Mouse (Mus musculus) midbrain, embryonic 12.5 days (tissue): Measurements from ENCODE around the gene 5330417C22Rik. TPM values are rescaled to one million over a fixed set of nuclear protein-coding genes. Genes with fewer than 3 reads are reported as not detected.

Source experiments
- ATAC-seq: fragments of 200-750 bp; cut with Nextera tagmentation; 2 replicates; pipeline ENCODE4 v1.8.0; 2017; ENCODE audit warnings: low read depth, moderate TSS enrichment, moderate library complexity; ENCODE audit not compliant: low FRiP score
- H3K27ac ChIP-seq: fragments of 300-500 bp; sonication (generic); replicated peaks from 2 replicates; pipeline ENCODE4 v1.5.1; 2016; ENCODE audit warnings: mild to moderate bottlenecking
- H3K27me3 ChIP-seq: fragments of 300-500 bp; sonication (generic); 2 replicates; pipeline ENCODE4 v1.6.1; 2016; ENCODE audit warnings: mild to moderate bottlenecking
- H3K36me3 ChIP-seq: fragments of 300-500 bp; sonication (generic); 2 replicates; pipeline ENCODE4 v1.6.1; 2016
- H3K4me1 ChIP-seq: fragments of 300-500 bp; sonication (generic); 2 replicates; pipeline ENCODE4 v1.6.1; 2016
- H3K4me2 ChIP-seq: fragments of 300-500 bp; sonication (generic); replicated peaks from 2 replicates; pipeline ENCODE4 v1.6.1; 2016; ENCODE audit warnings: mild to moderate bottlenecking, moderate library complexity
- H3K4me3 ChIP-seq: fragments of 300-500 bp; sonication (generic); 2 replicates; pipeline ENCODE4 v1.5.1; 2016; ENCODE audit warnings: mild to moderate bottlenecking
- H3K9ac ChIP-seq: fragments of 300-500 bp; sonication (generic); replicated peaks from 2 replicates; pipeline ENCODE4 v1.6.1; 2016; ENCODE audit warnings: mild to moderate bottlenecking, moderate library complexity
- H3K9me3 ChIP-seq: fragments of 300-500 bp; sonication (generic); 2 replicates; pipeline ENCODE4 v1.6.1; 2016; ENCODE audit warnings: mild to moderate bottlenecking
- WGBS: fragments of 180-500 bp; shearing (Covaris S2); methylation state at CpG from one replicate; pipeline ENCODE4 v1.1.7; 2016; 5-methylcytosine and 5-hydroxymethylcytosine counted together
- polyA plus RNA-seq: library from polyadenylated mRNA; unstranded; fragments of >200 nt; fragmentation: Nextera tagmentation; extraction: Ambion mirVana; gene quantifications from 2 replicates; pipeline ENCODE4 v1.2.1, GENCODE M21; 2016

Gene 5330417C22Rik
- polyA plus RNA-seq, 1 experiment from 2014 or later = 4.9 TPM

DNA sequence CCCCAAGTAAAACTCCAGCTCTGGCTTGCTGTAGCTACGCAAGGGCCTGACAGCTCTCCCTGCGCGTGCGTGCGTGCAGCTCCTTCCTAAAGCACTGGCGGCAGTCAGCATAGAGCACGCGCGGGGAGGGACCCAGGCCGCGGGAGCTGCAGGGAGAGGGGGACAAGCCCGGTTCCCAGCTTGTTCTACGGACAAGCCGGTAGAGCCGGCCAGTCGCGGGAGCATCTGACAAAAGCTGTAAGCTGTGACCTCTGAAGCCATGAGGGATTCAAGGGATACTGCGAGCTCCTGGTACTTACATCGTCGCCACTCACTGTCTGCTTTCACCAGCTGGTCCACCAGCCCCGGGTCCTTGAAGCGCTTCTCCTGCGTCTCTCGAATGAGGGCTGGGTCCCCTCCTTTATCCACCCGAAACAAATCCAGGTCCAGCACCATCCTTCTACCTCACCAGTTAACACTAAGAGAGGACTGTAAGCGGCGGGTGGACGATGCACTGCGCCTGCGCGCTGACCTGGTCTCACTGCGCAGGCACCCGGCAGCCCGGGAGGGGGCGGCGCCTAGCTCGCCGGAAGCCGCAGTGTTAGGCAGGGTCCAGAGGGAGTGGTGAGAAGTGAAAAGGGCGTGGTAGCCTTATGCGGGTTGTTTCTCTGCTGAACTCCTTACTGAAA lies 91.5 kb downstream of the 5330417C22Rik start, which contains the start of gene Sars:
TSS of gene Sars (minus strand) at position 512 of the 668 bp plus-strand sequence.
- 0% methylated on average over 41 of the region's 41 CpGs for WGBS

DNA sequence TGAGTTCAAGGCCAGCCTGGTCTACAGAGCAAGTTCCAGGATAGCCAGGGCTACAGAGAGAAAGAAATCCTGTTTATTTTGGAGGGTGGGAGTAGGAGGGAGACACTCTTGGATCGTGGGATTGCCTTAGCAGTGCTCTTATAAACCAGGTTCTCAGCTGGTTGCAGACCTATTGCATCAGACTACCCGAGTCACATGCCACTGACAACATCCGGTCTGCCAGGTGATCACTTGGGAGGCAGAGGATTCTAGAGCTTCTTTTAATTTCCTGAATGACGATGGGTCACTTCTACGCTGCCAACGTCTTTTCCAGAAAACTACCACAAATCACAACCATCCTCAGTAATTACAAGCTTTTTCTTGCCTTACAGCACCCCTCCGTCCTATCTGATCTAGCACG lies 92.3 kb downstream of the 5330417C22Rik start:
- H3K4me2 ChIP-seq = peak overlapping the region; percentile 92
- H3K36me3 ChIP-seq = peaks cover 8% of the 10 kb centered on the region; the same call in 1 of the 2 replicates
- H3K27me3 ChIP-seq = no peaks in the 10 kb centered on the region; the same call in 1 of the 2 replicates
- H3K9ac ChIP-seq = peak overlapping the region; percentile 84
- H3K9me3 ChIP-seq = no peaks in the 10 kb centered on the region
- no peak for ATAC-seq
- 26% methylated on average over 8 of the region's 8 CpGs for WGBS
- H3K27ac ChIP-seq = 0 out of 2 replicates have a peak overlapping the region, but pooled peaks have one; percentile 87
- peaks cover 41% of the 10 kb centered on the region for H3K4me1 ChIP-seq
- H3K4me3 ChIP-seq = peak overlapping the region; percentile 84

More for the DNA sequence above, 91.5 kb downstream of the 5330417C22Rik start, which contains the start of gene Sars:
- peak; percentile 98 for ATAC-seq
- H3K27me3 ChIP-seq = no peaks in the 10 kb centered on the region; the same call in 1 of the 2 replicates
- H3K9me3 ChIP-seq = no peaks in the 10 kb centered on the region
- H3K4me1 ChIP-seq = peaks cover 41% of the 10 kb centered on the region
- H3K4me3 ChIP-seq = peak within 1 kb of the TSS; percentile 84
- peaks cover 6% of the 10 kb centered on the region; the same call in 1 of the 2 replicates for H3K36me3 ChIP-seq
- peak within 1 kb of the TSS; percentile 87 for H3K27ac ChIP-seq
- peak within 1 kb of the TSS; percentile 92 for H3K4me2 ChIP-seq
- H3K9ac ChIP-seq = peak within 1 kb of the TSS; percentile 84

DNA sequence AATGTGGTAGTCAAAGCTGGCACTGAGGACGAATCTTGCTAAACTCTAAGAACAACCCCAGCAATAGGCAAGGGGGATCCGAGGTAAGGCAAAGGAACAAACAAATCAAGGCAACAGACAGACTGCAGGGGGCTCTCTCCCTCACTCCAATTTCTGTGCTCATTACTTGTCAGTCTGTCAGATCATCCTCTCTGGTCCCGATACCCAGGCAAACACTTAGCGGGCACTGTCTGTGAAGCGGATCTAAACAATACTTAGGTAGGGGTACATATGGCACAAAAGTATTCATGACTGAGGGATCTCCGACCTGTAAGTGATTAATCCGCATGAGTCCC lies 100.0 kb downstream of the 5330417C22Rik start:
- Histone ChIP-seq H3K27me3 (no peaks in the 10 kb centered on the region), H3K9ac (no peak overlapping the region), H3K36me3 (peaks cover 30% of the 10 kb centered on the region), H3K4me3 (no peak overlapping the region), H3K27ac (peak overlapping the region; percentile 96), H3K4me2 (no peak overlapping the region), H3K9me3 (no peaks in the 10 kb centered on the region), H3K4me1 (peaks cover 62% of the 10 kb centered on the region)
- ATAC-seq = no peak
- WGBS = 66% methylated on average over 7 of the region's 7 CpGs

DNA sequence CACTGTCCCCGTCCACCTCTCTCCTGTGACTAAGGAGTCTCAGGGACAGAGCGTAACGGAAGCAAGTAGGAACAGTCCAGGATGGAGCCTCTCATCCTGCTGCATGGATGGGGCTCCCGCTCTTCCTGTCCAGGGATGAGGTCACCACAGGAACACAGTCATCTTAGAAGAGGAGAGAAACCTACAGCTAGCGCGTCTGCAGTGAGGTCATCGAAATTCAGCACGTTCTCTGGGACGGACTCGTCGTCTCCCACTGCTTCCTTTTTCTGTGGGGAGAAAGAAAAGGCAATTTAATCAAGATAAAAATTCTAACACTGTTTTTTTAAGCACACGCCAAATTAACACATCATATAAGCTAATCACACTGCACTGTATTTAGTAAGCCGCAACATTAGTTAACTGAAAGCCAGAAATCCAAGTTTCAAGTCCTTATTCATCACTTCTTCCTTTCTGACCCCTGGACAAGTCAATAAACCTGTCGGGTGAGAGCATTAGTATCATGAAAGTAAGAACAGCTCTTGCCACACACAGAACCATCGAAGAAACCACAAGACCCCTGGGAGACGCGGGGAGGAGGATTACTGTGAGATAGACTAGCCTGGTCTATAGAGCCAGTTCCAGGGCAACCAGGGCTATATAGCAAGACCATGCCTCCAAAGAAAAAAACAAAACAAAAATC lies 100.5 kb downstream of the 5330417C22Rik start:
- ATAC-seq = no peak
- H3K4me2 ChIP-seq = no peak overlapping the region
- no peaks in the 10 kb centered on the region for H3K9me3 ChIP-seq
- peaks cover 62% of the 10 kb centered on the region for H3K4me1 ChIP-seq
- no peaks in the 10 kb centered on the region for H3K27me3 ChIP-seq
- WGBS = 74% methylated on average over 17 of the region's 17 CpGs
- no peak overlapping the region for H3K4me3 ChIP-seq
- H3K27ac ChIP-seq = peak overlapping the region; percentile 96
- peak overlapping the region; percentile 21; the same call in 1 of the 2 replicates for H3K9ac ChIP-seq
- peaks cover 35% of the 10 kb centered on the region for H3K36me3 ChIP-seq

DNA sequence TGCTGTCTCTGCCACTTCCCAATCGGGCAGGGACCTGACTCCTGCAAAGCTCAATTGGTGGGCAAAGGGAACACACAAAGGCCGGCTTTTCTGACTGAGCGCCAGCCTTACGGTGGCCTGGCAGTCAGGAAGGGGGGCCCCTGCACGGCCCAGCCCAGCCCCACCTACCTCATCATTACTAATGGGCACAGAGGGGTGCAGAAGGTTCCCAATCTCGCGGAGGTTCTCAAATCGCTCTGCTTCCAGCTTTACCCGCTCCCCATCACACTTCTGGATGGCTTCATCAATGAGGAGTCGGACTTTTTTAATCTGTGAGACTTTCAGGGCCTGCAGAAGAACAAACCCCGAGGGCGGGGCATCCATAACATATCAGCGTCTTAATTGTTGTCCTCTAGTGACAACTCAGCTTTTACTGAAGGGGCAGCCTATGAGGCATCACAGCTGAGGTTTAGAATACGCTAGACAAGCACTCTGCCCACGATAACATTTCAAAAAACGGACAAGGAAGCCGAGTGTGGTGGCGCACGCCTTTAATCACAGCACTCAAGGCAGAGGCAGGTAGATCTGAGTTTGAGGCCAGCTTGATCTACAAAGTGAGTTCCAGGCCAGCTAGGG lies 102.3 kb downstream of the 5330417C22Rik start:
- H3K4me1 ChIP-seq = peaks cover 57% of the 10 kb centered on the region
- peak; percentile 87 for ATAC-seq
- H3K4me3 ChIP-seq = no peak overlapping the region
- peak overlapping the region; percentile 34; the same call in 1 of the 2 replicates for H3K9ac ChIP-seq
- peak overlapping the region; percentile 35 for H3K4me2 ChIP-seq
- H3K27ac ChIP-seq = peak overlapping the region; percentile 96
- H3K27me3 ChIP-seq = no peaks in the 10 kb centered on the region
- H3K9me3 ChIP-seq = no peaks in the 10 kb centered on the region
- peaks cover 44% of the 10 kb centered on the region for H3K36me3 ChIP-seq
- WGBS = 13% methylated on average over 19 of the region's 19 CpGs

DNA sequence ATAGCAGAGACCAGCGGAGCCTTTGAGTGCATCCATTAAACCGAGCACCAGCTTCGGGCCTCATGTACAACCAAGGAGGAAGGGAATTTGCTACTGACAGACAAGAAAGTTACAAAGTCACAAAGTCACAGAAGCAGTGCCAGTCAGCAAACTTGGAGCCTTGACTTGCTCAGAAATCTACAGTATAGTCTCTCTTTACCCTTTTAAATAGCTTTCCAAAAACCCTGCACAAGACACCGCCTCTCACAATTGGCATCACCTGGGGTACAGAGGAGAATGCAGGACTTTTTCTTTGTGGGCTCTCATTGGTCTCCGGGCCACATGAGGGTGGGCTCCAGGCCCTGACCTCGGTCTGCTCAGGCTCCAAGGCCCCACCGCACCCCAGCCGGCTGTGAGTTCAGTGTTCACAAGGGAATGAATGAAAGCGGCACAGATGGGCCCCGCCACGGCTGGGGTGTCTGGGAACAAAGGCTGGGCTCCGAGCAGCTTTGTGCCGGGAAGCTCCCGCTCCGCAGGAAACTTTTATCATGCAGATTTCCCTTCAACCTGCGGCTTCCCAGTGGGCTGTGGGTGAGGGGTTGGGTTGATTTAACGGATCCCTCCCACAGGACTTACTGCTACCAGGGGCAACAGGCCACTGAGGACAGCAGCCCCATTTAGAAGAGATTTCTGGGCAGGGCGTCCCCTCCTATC lies 103.0 kb downstream of the 5330417C22Rik start:
- 8% methylated on average over 18 of the region's 18 CpGs for WGBS
- Histone ChIP-seq H3K4me1 (peaks cover 57% of the 10 kb centered on the region), H3K27me3 (no peaks in the 10 kb centered on the region), H3K9ac (peak overlapping the region; percentile 34; the same call in 1 of the 2 replicates), H3K27ac (peak overlapping the region; percentile 96), H3K4me2 (peak overlapping the region; percentile 35), H3K36me3 (peaks cover 51% of the 10 kb centered on the region), H3K9me3 (no peaks in the 10 kb centered on the region), H3K4me3 (no peak overlapping the region)
- peak; percentile 93 for ATAC-seq

DNA sequence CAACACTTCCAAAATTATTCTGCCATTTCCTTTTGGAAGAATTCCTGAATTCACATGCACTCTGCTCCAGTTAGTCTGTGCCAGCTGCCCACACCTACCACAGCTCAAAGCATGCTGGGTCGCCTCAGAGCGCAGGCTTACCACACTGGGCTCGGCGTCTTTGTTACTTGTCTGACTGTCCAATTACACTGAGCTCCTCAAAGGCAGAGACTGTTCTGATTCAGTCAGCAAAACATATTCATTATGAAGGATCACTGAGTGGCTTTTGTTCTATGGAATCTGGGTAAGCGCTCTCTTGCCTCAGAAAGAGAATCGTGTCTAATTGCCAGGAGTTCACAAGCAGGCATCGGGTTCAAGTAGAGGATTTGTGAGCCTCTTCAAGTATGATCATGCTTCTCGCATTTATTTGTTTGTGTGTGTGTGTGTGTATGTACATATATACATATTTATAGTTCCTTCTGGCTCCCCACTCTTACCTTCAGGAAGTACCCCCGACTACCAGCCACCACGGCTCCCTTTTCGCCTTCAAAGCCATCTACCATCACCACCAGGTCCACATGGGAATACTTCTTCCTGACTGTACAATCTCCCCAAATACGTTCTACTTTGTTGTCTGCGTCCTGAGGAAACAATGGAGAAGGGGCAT lies 103.7 kb downstream of the 5330417C22Rik start:
- Histone ChIP-seq H3K4me1 (peaks cover 57% of the 10 kb centered on the region), H3K36me3 (peaks cover 54% of the 10 kb centered on the region), H3K27ac (peak overlapping the region; percentile 96), H3K27me3 (no peaks in the 10 kb centered on the region), H3K4me2 (peak overlapping the region; percentile 35), H3K9ac (no peak overlapping the region), H3K9me3 (no peaks in the 10 kb centered on the region), H3K4me3 (no peak overlapping the region)
- 21% methylated on average over 13 of the region's 13 CpGs for WGBS
- peak; percentile 67 for ATAC-seq

DNA sequence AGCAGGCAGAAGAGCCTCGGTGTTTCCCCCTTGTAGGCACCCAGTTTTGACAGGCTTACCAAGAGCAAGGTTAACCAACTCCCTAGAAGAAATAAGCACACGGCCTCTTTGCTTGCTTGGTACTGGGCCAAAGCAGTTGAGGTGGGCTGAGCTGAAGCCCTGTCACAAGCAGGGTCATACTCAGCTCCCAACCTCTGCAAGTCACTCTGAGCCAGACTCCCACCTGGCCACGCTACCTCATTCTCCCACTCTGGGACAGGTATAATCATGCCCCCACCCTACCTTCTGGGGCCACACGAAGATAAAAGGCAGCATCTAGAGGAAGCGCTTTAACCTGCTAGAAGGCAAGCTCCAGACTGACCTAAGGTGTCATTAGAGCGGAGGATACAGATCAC lies 110.7 kb downstream of the 5330417C22Rik start:
- Histone ChIP-seq H3K9me3 (no peaks in the 10 kb centered on the region), H3K4me2 (no peak overlapping the region; the same call in 1 of the 2 replicates), H3K27me3 (no peaks in the 10 kb centered on the region), H3K4me3 (no peak overlapping the region), H3K27ac (peak overlapping the region; percentile 81), H3K36me3 (peaks cover 56% of the 10 kb centered on the region), H3K9ac (peak overlapping the region; percentile 28; the same call in 1 of the 2 replicates), H3K4me1 (peaks cover 45% of the 10 kb centered on the region)
- WGBS = 73% methylated on average over 6 of the region's 6 CpGs
- ATAC-seq = peak; percentile 17; the same call in 1 of the 2 replicates

DNA sequence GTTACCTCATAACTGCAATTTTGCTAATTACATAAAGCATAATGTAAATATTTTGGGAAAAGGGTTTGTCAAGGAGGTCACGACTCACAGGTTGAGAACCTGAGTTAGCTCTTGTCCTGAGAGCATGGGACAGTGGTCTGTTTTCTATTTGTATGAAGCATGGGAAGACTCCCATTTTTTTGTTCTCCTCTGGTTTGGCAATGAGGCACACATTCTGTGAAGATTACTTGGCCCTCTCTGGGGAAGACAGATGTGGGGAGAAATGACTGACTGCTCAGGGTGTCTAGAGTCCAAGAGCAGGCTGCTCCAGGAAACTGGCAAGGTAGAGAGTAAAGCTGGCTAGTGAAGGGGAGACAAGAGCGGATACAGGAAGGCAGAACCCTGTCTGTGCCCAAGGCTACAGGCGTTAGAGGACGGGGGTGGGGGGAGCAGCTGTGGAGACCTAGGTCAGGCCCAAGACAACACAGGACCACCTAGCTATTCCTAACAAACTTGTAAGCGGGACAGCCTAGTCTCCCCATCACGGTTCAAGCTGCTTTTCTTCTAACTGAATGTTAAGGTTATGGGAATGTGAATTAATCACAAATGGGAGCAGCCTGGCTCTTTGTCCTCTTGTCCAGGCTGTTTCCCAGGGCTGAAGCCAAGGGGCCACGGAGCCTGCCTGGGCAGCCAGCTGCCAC lies 111.3 kb downstream of the 5330417C22Rik start:
- peaks cover 52% of the 10 kb centered on the region for H3K36me3 ChIP-seq
- peak overlapping the region; percentile 28; the same call in 1 of the 2 replicates for H3K9ac ChIP-seq
- ATAC-seq = peak; percentile 23; the same call in 1 of the 2 replicates
- WGBS = 48% methylated on average over 7 of the region's 7 CpGs
- no peak overlapping the region for H3K4me3 ChIP-seq
- H3K4me1 ChIP-seq = peaks cover 45% of the 10 kb centered on the region
- H3K9me3 ChIP-seq = no peaks in the 10 kb centered on the region
- no peak overlapping the region; the same call in 1 of the 2 replicates for H3K4me2 ChIP-seq
- H3K27ac ChIP-seq = peak overlapping the region; percentile 81
- H3K27me3 ChIP-seq = no peaks in the 10 kb centered on the region

DNA sequence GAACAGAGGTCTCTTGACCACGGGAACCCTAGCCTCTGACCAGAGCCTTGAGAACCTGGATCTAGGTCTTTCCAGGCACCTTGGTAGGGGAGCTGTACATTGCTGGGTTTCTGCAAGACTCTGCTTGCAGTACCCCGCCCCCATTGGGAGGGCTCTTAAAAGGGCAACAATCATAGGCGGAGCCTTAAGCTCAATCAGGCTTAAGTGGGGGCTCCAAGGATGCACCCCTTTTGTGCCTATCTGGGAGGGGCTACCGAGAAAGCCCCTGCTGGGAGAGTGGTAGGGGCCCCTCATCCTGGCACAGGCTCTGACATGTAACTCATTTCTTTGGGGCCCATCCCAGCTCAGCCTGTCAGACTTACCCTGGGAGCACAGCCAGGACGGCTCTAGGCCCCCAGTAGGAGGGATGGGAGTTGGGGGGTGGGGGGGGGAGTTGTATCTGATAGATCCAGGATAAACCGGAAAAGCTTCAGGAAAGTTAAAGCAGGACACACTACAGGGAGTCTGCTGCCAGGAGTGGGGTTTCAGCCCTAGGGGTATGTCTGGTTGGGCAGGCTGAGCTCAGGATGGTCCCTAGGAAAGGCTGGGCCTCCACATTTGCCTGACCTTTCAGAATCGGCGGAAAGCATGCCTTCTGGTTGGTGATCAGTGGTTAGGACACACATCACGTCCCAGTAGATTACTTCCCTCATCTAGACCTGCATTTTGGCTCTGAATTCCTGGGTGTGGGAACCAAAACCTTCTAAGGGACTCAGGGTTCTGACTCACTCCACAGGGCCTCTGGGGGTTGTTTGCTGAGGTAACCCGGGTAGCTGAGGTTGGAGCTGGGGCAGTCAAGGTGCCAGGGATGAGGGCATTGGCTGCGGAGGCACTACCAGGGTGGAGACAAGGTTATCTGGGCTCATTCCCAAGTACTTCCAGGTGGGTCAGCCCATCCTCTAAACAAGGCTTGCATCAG lies 112.2 kb downstream of the 5330417C22Rik start:
- peak; percentile 70 for ATAC-seq
- Histone ChIP-seq H3K9ac (peak overlapping the region; percentile 16), H3K36me3 (peaks cover 42% of the 10 kb centered on the region), H3K27me3 (no peaks in the 10 kb centered on the region), H3K4me2 (peak overlapping the region; percentile 46), H3K4me3 (peak overlapping the region; percentile 10; the same call in 1 of the 2 replicates), H3K9me3 (no peaks in the 10 kb centered on the region), H3K4me1 (peaks cover 45% of the 10 kb centered on the region), H3K27ac (peak overlapping the region; percentile 81)
- WGBS = 18% methylated on average over 11 of the region's 11 CpGs
